Mouse (Mus musculus) midbrain, embryonic 10.5 days (tissue): Measurements from ENCODE around the gene Cdh13. TPM values are rescaled to one million over a fixed set of nuclear protein-coding genes. Genes with fewer than 3 reads are reported as not detected.

ENCODE experiments used
- DNase-seq: peaks from one replicate; pipeline ENCODE4 v3.0.0-alpha.2; 2017; ENCODE audit warnings: low spot score
- H3K27ac ChIP-seq: fragments of 300-500 bp; sonication (generic); replicated peaks from 2 replicates; pipeline ENCODE4 v1.5.1; 2016; ENCODE audit warnings: mild to moderate bottlenecking
- H3K27me3 ChIP-seq: fragments of 300-500 bp; sonication (generic); 2 replicates; pipeline ENCODE4 v1.6.1; 2016; ENCODE audit warnings: low read depth, mild to moderate bottlenecking; ENCODE audit not compliant: poor library complexity, severe bottlenecking
- H3K36me3 ChIP-seq: fragments of 300-500 bp; sonication (generic); 2 replicates; pipeline ENCODE4 v1.6.1; 2016; ENCODE audit warnings: mild to moderate bottlenecking, moderate library complexity
- H3K4me1 ChIP-seq: fragments of 300-500 bp; sonication (generic); 2 replicates; pipeline ENCODE4 v1.6.1; 2016
- H3K4me3 ChIP-seq: fragments of 300-500 bp; sonication (generic); 2 replicates; pipeline ENCODE4 v1.5.1; 2016; ENCODE audit warnings: mild to moderate bottlenecking, moderate library complexity
- H3K9me3 ChIP-seq: fragments of 300-500 bp; sonication (generic); replicated peaks from 2 replicates; pipeline ENCODE4 v1.6.1; 2016; ENCODE audit warnings: mild to moderate bottlenecking
- WGBS: fragments of 180-500 bp; shearing (Covaris S2); methylation state at CpG from one replicate; pipeline ENCODE4 v1.1.7; 2016; 5-methylcytosine and 5-hydroxymethylcytosine counted together
- polyA plus RNA-seq: library from polyadenylated mRNA; unstranded; fragments of >200 nt; fragmentation: Nextera tagmentation; extraction: Ambion mirVana; gene quantifications from 2 replicates; pipeline ENCODE4 v1.2.1, GENCODE M21; 2016

Gene Cdh13
- polyA plus RNA-seq, 1 experiment from 2014 or later = 2.5 TPM

GRCm38 (mm10) chr8:119360686-119361295 is 1077.3 kb downstream of the Cdh13 start:
- no peak overlapping the region for H3K4me3 ChIP-seq
- no peaks in the 10 kb centered on the region for H3K27me3 ChIP-seq
- H3K36me3 ChIP-seq = no peaks in the 10 kb centered on the region
- H3K27ac ChIP-seq = no peak overlapping the region
- no peaks in the 10 kb centered on the region for H3K9me3 ChIP-seq
- peaks cover 4% of the 10 kb centered on the region; the same call in 1 of the 2 replicates for H3K4me1 ChIP-seq
- no peak for DNase-seq
- WGBS = 74% methylated on average over 8 of the region's 8 CpGs
